Mouse (Mus musculus) G1E-ER4 (cell line): Measurements from ENCODE around the gene Il1rap. TPM values are rescaled to one million over a fixed set of nuclear protein-coding genes. Genes with fewer than 3 reads are reported as not detected.

Experiments used
- GATA1 ChIP-seq: IDR thresholded peaks from one replicate; pipeline ENCODE4 v1.8.0; 2012; ENCODE audit warnings: low read length, inconsistent platforms
- polyA plus RNA-seq: library from polyadenylated mRNA; stranded (reverse); fragments of >175 nt; gene quantifications from 2 replicates; pipeline ENCODE4 v1.2.3, GENCODE M21; 2012

Il1rap gene
- polyA plus RNA-seq, 1 experiment = 0.29 TPM

- TF ChIP-seq GATA1 = no peak
Measured at GRCm38 (mm10) chr16:26698076-26698475, 116.6 kb downstream of the Il1rap start.

- TF ChIP-seq GATA1 = no peak
Measured at GRCm38 (mm10) chr16:26700440-26701103, 119.1 kb downstream of the Il1rap start.

- no peak for TF ChIP-seq GATA1
Measured at GRCm38 (mm10) chr16:26705658-26706371, 124.3 kb downstream of the Il1rap start.

- no peak for TF ChIP-seq GATA1
Measured at GRCm38 (mm10) chr16:26706503-26706902, 125.0 kb downstream of the Il1rap start.

GRCm38 (mm10) chr16:26710922-26711321, 129.4 kb downstream of the Il1rap start:
- no peak for TF ChIP-seq GATA1

- TF ChIP-seq GATA1 = no peak
Measured at GRCm38 (mm10) chr16:26713538-26714316, 132.2 kb downstream of the Il1rap start.

GRCm38 (mm10) chr16:26722464-26722863, 141.0 kb downstream of the Il1rap start:
- no peak for TF ChIP-seq GATA1

- no peak for TF ChIP-seq GATA1
Measured at GRCm38 (mm10) chr16:26723952-26724747, 142.6 kb downstream of the Il1rap start.

- TF ChIP-seq GATA1 = no peak
Measured at GRCm38 (mm10) chr16:26728139-26728538, 146.6 kb downstream of the Il1rap start.

GRCm38 (mm10) chr16:26730941-26731340, 149.4 kb downstream of the Il1rap start:
- no peak for TF ChIP-seq GATA1

- TF ChIP-seq GATA1 = no peak
Measured at GRCm38 (mm10) chr16:26732566-26732965, 151.1 kb downstream of the Il1rap start.

GRCm38 (mm10) chr16:26755381-26756155, 174.1 kb downstream of the Il1rap start:
- no peak for TF ChIP-seq GATA1

GRCm38 (mm10) chr16:26775976-26776375, 194.5 kb downstream of the Il1rap start:
- TF ChIP-seq GATA1 = no peak

GRCm38 (mm10) chr16:26777132-26777531, 195.6 kb downstream of the Il1rap start:
- TF ChIP-seq GATA1 = no peak

Other genes with a start within 250 kb of the Il1rap start
- not detected in 2 replicates for gene Cldn1, start 209.9 kb upstream of the Il1rap start, polyA plus RNA-seq
- gene Cldn16, start 118.6 kb upstream of the Il1rap start, polyA plus RNA-seq = not detected in 2 replicates
- gene Tmem207, start 54.9 kb upstream of the Il1rap start, polyA plus RNA-seq = not detected in 2 replicates